Mouse (Mus musculus) limb, embryonic 11.5 days (tissue): Measurements from ENCODE around the gene Pcnx. TPM values are rescaled to one million over a fixed set of nuclear protein-coding genes. Genes with fewer than 3 reads are reported as not detected.

Experiments
- ATAC-seq: fragments of 200-750 bp; cut with Nextera tagmentation; 2 replicates; pipeline ENCODE4 v1.8.0; 2017; ENCODE audit warnings: low read depth; ENCODE audit not compliant: insufficient number of reproducible peaks, low FRiP score, low TSS enrichment
- DNase-seq: peaks from one replicate; pipeline ENCODE4 v3.0.0-alpha.2; 2015; ENCODE audit warnings: low spot score
- H3K27ac ChIP-seq: fragments of 300-500 bp; sonication (generic); replicated peaks from 2 replicates; pipeline ENCODE4 v1.5.1; 2014; ENCODE audit warnings: low read depth, mild to moderate bottlenecking, low read length
- H3K27me3 ChIP-seq: fragments of 300-500 bp; sonication (generic); 2 replicates; pipeline ENCODE4 v1.6.1; 2014; ENCODE audit warnings: mild to moderate bottlenecking, low read length, mixed read lengths; ENCODE audit not compliant: control insufficient read depth, insufficient read depth
- H3K36me3 ChIP-seq: fragments of 300-500 bp; sonication (generic); 2 replicates; pipeline ENCODE4 v1.6.1; 2014; ENCODE audit warnings: mild to moderate bottlenecking, low read length, moderate library complexity, mixed read lengths; ENCODE audit not compliant: control insufficient read depth, insufficient read depth
- H3K4me1 ChIP-seq: fragments of 300-500 bp; sonication (generic); 2 replicates; pipeline ENCODE4 v1.6.1; 2014; ENCODE audit warnings: low read length, mixed read lengths; ENCODE audit not compliant: control insufficient read depth, insufficient read depth
- H3K4me2 ChIP-seq: fragments of 300-500 bp; sonication (generic); 2 replicates; pipeline ENCODE4 v1.6.1; 2014; ENCODE audit warnings: low read depth, mild to moderate bottlenecking, moderate library complexity; ENCODE audit not compliant: severe bottlenecking
- H3K4me3 ChIP-seq: fragments of 300-500 bp; sonication (generic); 2 replicates; pipeline ENCODE4 v1.5.1; 2014; ENCODE audit warnings: low read depth, low read length
- H3K9ac ChIP-seq: fragments of 300-500 bp; sonication (generic); 2 replicates; pipeline ENCODE4 v1.6.1; 2014; ENCODE audit warnings: mild to moderate bottlenecking, low read length
- H3K9me3 ChIP-seq: fragments of 300-500 bp; sonication (generic); 2 replicates; pipeline ENCODE4 v1.6.1; 2016; ENCODE audit warnings: low read length; ENCODE audit not compliant: control insufficient read depth
- WGBS: fragments of 180-500 bp; shearing (Covaris S2); extraction: QIAGEN DNeasy Blood & Tissue Kit; methylation state at CpG from one replicate; pipeline ENCODE4 v1.1.7; 2014; 5-methylcytosine and 5-hydroxymethylcytosine counted together
- polyA plus RNA-seq: library from polyadenylated mRNA; unstranded; fragments of >200 nt; fragmentation: Nextera tagmentation; extraction: Ambion mirVana; gene quantifications from 2 replicates; pipeline ENCODE4 v1.2.1, GENCODE M21; 2014

Gene Pcnx
- polyA plus RNA-seq, 1 experiment from 2014 or later, result 12.8 TPM

- no peak overlapping the region for H3K4me3 ChIP-seq
- ATAC-seq, result no peak
- no peak overlapping the region for H3K9ac ChIP-seq
- H3K4me1 ChIP-seq, result no peaks in the 10 kb centered on the region
- no peaks in the 10 kb centered on the region for H3K9me3 ChIP-seq
- 88% methylated on average over 2 of the region's 2 CpGs for WGBS
- H3K36me3 ChIP-seq, result peaks cover 5% of the 10 kb centered on the region; the same call in 1 of the 2 replicates
- no peaks in the 10 kb centered on the region for H3K27me3 ChIP-seq
- no peak overlapping the region for H3K4me2 ChIP-seq
- H3K27ac ChIP-seq, result no peak overlapping the region
- no peak for DNase-seq
Measured at GRCm38 (mm10) chr12:81920614-81921013, 60.8 kb downstream of the Pcnx start.

GRCm38 (mm10) chr12:81921785-81922184, 62.0 kb downstream of the Pcnx start:
- 91% methylated on average over 4 of the region's 4 CpGs for WGBS
- no peak for DNase-seq
- no peaks in the 10 kb centered on the region for H3K9me3 ChIP-seq
- no peak overlapping the region for H3K27ac ChIP-seq
- no peak overlapping the region for H3K9ac ChIP-seq
- H3K27me3 ChIP-seq, result no peaks in the 10 kb centered on the region
- no peak for ATAC-seq
- H3K4me2 ChIP-seq, result no peak overlapping the region
- no peaks in the 10 kb centered on the region for H3K4me1 ChIP-seq
- H3K36me3 ChIP-seq, result peaks cover 5% of the 10 kb centered on the region; the same call in 1 of the 2 replicates
- H3K4me3 ChIP-seq, result no peak overlapping the region

DNA sequence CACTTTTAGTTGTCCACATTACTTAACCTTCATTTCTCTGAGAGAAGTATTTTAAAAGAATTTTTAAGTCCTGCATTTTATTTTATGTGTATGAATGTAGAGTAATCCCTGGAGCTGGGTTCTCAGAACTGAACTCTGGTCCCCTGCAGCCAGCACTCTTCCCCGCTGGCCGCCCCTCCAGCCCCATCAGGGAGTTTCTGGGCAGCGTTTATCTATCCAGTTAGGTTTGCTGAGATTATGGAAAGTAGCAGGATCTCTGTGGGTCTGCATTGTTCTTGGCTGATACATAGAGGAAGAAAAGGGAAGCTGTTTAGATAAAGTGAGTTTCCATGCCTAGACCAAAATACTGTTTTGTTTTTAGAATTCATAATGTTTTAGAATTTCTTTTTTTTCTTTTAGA, 63.0 kb downstream of the Pcnx start:
- ATAC-seq, result no peak
- Histone ChIP-seq H3K36me3 (peaks cover 4% of the 10 kb centered on the region; the same call in 1 of the 2 replicates), H3K4me2 (no peak overlapping the region), H3K9ac (no peak overlapping the region), H3K27ac (no peak overlapping the region), H3K4me1 (no peaks in the 10 kb centered on the region), H3K9me3 (no peaks in the 10 kb centered on the region), H3K27me3 (no peaks in the 10 kb centered on the region), H3K4me3 (no peak overlapping the region)
- DNase-seq, result no peak
- 85% methylated on average over 3 of the region's 3 CpGs for whole genome bisulfite sequencing

DNA sequence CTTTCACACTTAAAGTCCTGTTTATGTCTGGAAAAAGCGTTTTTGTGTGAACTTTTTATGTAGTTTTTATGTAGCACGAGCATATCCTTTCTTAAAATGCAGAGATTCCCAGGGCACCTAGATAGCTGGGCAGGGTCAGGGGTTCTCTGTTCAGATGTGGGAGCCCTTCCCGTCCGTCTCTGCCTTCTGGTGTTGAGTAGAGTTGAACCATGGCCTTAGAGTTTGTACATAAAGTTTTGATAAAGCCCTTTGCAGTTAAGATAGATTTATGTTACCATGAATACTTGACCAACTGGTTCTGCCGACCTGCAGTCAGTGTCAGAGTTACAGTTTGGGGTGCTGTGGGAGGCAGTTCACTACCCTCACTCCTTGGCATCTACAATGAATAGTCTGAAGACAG, 67.3 kb downstream of the Pcnx start:
- WGBS, result 84% methylated on average over 5 of the region's 5 CpGs
- no peak overlapping the region for H3K4me2 ChIP-seq
- DNase-seq (no peak), ATAC-seq (no peak)
- no peaks in the 10 kb centered on the region for H3K9me3 ChIP-seq
- H3K4me3 ChIP-seq, result no peak overlapping the region
- H3K4me1 ChIP-seq, result no peaks in the 10 kb centered on the region
- H3K27me3 ChIP-seq, result no peaks in the 10 kb centered on the region
- H3K36me3 ChIP-seq, result no peaks in the 10 kb centered on the region
- no peak overlapping the region for H3K9ac ChIP-seq
- no peak overlapping the region for H3K27ac ChIP-seq

GRCm38 (mm10) chr12:81927643-81928381, 68.0 kb downstream of the Pcnx start:
- no peaks in the 10 kb centered on the region for H3K27me3 ChIP-seq
- no peaks in the 10 kb centered on the region for H3K4me1 ChIP-seq
- no peak overlapping the region for H3K9ac ChIP-seq
- H3K4me2 ChIP-seq, result no peak overlapping the region
- 84% methylated on average over 19 of the region's 19 CpGs for WGBS
- H3K27ac ChIP-seq, result no peak overlapping the region
- H3K9me3 ChIP-seq, result no peaks in the 10 kb centered on the region
- H3K4me3 ChIP-seq, result no peak overlapping the region
- no peak for ATAC-seq
- no peak for DNase-seq
- no peaks in the 10 kb centered on the region for H3K36me3 ChIP-seq

DNA sequence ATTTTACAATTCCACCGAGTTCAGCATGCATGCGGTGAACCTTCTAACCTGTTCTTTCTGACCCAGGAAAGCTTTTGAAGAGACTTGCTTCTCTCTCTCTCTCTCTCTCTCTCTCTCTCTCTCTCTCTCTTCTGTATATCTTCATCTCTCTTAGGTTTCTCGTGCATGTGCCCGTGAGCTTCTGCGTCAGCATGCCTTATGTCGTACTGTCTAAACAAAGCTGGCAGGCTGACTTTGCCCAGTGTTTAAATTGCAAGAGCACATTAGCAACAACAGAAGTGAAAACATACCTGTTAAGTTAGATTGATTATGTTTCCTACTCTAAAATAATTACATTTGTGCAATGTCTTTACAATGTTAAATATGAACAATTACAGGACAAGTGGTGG, 68.6 kb downstream of the Pcnx start:
- Histone ChIP-seq H3K36me3 (no peaks in the 10 kb centered on the region), H3K9ac (no peak overlapping the region), H3K4me2 (no peak overlapping the region), H3K4me1 (no peaks in the 10 kb centered on the region), H3K27ac (no peak overlapping the region), H3K4me3 (no peak overlapping the region), H3K27me3 (no peaks in the 10 kb centered on the region), H3K9me3 (no peaks in the 10 kb centered on the region)
- ATAC-seq, result no peak
- no peak for DNase-seq
- WGBS, result 92% methylated on average over 6 of the region's 6 CpGs

DNA sequence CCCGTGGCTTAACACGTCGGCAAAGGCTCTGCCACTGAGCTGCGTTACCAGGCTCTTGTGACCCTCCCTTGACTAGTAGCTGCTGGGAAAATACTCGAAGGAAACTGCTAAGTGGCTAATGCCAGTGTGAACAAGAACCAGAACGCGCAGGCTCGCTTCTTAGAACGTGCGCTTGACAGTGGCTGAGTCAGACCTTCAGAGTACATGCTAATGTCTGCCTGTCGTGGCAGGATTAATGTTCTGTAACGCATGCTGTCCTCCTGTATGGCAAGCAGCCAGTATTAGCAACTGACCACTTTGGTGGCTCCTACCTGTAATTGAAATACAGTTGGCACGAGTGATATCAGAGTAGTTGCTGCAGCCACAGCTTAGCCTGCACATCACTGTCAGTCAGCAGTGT, 72.2 kb downstream of the Pcnx start:
- Histone ChIP-seq H3K4me3 (no peak overlapping the region), H3K4me2 (no peak overlapping the region), H3K4me1 (no peaks in the 10 kb centered on the region), H3K36me3 (no peaks in the 10 kb centered on the region), H3K27me3 (no peaks in the 10 kb centered on the region), H3K9ac (no peak overlapping the region), H3K9me3 (no peaks in the 10 kb centered on the region), H3K27ac (no peak overlapping the region)
- DNase-seq (no peak), ATAC-seq (no peak)
- 76% methylated on average over 13 of the region's 13 CpGs for WGBS

GRCm38 (mm10) chr12:81933430-81933829, 73.6 kb downstream of the Pcnx start:
- no peak overlapping the region for H3K9ac ChIP-seq
- H3K27me3 ChIP-seq, result no peaks in the 10 kb centered on the region
- H3K27ac ChIP-seq, result no peak overlapping the region
- DNase-seq (no peak), ATAC-seq (no peak)
- H3K4me3 ChIP-seq, result no peak overlapping the region
- H3K9me3 ChIP-seq, result no peaks in the 10 kb centered on the region
- WGBS, result 92% methylated on average over 5 of the region's 5 CpGs
- no peaks in the 10 kb centered on the region for H3K36me3 ChIP-seq
- H3K4me2 ChIP-seq, result no peak overlapping the region
- no peaks in the 10 kb centered on the region for H3K4me1 ChIP-seq

DNA sequence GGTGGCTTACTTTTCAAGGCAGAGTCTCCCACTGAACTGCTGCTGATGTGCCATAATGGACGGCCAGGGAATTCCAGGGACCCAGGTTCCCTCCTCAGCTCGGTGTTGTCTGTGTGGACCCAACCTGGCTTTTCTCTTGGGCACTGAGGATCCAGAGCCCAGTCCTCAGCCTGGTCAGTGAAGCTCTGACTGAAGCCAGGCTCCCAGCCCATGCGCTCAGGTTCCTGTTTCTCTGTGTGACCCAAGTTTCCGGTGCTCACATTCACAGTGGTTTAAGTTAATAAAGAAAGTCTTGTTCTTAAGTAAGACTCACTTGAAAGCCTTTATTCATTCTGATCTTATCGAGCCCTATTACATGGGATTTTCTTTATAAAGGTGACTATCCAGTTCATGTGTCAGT, 74.7 kb downstream of the Pcnx start:
- Histone ChIP-seq H3K36me3 (no peaks in the 10 kb centered on the region), H3K27me3 (no peaks in the 10 kb centered on the region), H3K9ac (no peak overlapping the region), H3K4me3 (no peak overlapping the region), H3K9me3 (no peaks in the 10 kb centered on the region), H3K4me2 (no peak overlapping the region), H3K27ac (no peak overlapping the region), H3K4me1 (no peaks in the 10 kb centered on the region)
- ATAC-seq (no peak), DNase-seq (peak; percentile 14)
- WGBS, result 88% methylated on average over 5 of the region's 5 CpGs
